Mouse (Mus musculus) cortical plate, adult 2 months (tissue): ENCODE results near the gene Gm11032. TPM values are rescaled to one million over a fixed set of nuclear protein-coding genes. Genes with fewer than 3 reads are reported as not detected.
"Not testable (repeated sequence)": the region's sequence is repeated elsewhere in the genome, so short reads cannot be mapped to it uniquely, and the experiment has no call there.

Experiments used
- H3K27ac ChIP-seq: fragments of 200-500 bp; 2 replicates; pipeline ENCODE4 v1.5.1; 2012; ENCODE audit warnings: low read length, control low read depth, inconsistent platforms; ENCODE audit not compliant: insufficient read depth
- H3K4me1 ChIP-seq: fragments of 200-500 bp; 2 replicates; pipeline ENCODE4 v1.6.1; 2011; ENCODE audit warnings: low read length; ENCODE audit not compliant: control insufficient read depth, insufficient read depth
- H3K4me3 ChIP-seq: fragments of 200-500 bp; 2 replicates; pipeline ENCODE4 v1.5.1; 2011; ENCODE audit warnings: mild to moderate bottlenecking, low read length, control low read depth; ENCODE audit not compliant: insufficient read depth
- CTCF ChIP-seq: fragments of 200-500 bp; IDR thresholded peaks from 2 replicates; pipeline ENCODE4 v1.5.1; 2011; ENCODE audit warnings: mild to moderate bottlenecking, control low read depth, low read length; ENCODE audit not compliant: insufficient read depth; ENCODE audit errors: extremely low read depth
- POLR2A ChIP-seq: fragments of 200-500 bp; IDR thresholded peaks from 2 replicates; pipeline ENCODE4 v1.6.1; 2011; ENCODE audit warnings: mild to moderate bottlenecking, low read length, control low read depth; ENCODE audit not compliant: insufficient read depth; ENCODE audit errors: extremely low read depth
- polyA plus RNA-seq: library from polyadenylated mRNA; depleted of rRNA; stranded (reverse); fragments of >200 nt; gene quantifications from 2 replicates; pipeline ENCODE4 v1.2.3, GENCODE M21; 2012; rRNA removed

Gene Gm11032
- polyA plus RNA-seq, result not detected in 2 replicates

DNA sequence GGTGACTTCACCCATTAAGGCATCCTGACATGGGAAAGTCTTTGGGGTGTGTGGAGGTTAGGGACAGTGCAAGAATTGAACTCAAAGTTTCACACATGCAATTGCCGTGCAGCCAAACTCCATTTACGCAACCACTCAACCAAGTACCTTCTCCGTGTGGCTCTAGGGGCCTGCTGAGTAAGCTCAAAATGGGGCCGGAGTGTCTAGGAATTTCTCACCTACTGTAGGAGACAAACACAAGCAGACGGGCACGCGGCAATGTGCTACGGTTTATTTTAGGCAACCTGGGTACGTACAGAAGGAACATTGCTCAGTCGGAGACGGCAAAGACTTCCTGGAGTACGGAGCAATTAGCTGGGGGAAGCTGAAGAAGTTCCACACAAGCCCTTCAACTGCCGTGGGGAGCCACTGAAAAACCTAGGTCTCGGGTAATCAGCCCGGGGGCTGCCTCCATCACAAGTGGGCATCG is at the start of gene Gm11032:
Gm11032 (plus strand) TSS at position 51 of the 469 bp plus-strand sequence.
- TF ChIP-seq CTCF (no peak), POLR2A (no peak)
- Histone ChIP-seq H3K4me1 (no peaks in the 10 kb centered on the region), H3K27ac (no peak within 1 kb of the TSS), H3K4me3 (no peak within 1 kb of the TSS)

DNA sequence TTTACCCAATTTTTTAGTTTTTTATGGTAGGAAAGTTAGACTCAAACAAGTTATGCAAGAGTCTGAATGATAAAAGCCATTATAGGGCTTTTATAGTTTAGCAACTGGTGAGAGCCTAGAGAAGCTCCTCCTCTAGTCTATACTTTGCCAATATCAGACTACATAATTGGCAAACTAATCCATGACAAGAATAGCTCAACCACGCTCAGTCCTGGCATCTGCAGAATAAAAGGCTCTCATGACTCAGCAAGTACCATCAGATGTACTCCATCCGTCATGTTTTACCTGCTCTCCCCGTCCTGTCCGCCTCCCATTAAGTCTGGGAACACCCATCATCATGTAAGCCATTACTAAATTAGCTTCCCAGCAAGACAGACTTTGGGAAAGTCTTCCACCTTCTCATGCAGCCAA is 48.4 kb upstream of the Gm11032 start:
- no peak overlapping the region for H3K4me3 ChIP-seq
- H3K4me1 ChIP-seq, result peaks cover 6% of the 10 kb centered on the region
- TF ChIP-seq POLR2A (no peak), CTCF (no peak)
- H3K27ac ChIP-seq, result no peak overlapping the region

DNA sequence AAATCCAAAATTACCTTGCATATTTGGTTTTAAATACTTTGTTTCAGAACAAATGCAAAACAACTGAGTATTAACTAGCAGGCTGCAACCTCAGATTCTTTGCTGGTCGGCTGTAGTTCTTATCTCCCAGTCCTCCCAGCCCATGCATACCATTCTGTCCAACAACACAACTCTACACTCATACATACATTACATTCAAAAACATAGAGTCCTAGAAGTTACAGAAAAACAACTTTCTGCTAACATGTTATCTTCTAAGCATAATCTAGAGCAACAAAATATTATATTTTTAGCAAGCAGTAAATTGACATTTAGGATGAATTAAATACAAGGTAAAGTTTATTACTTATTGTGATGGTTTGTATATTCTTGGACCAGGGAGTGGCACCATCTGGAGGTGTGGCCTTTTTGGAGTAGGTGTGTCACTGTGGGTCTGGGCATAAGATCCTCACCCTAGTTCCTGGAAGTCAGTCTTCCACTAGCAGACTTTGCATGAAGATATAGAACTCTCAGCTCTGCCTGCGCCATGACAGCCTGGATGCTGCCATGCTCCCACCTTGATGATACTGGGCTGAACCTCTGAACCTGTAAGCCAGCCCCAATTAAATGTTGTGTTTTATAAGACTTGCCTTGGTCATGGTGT is 43.7 kb upstream of the Gm11032 start:
- H3K27ac ChIP-seq, H3K4me1 ChIP-seq, H3K4me3 ChIP-seq: not testable (repeated sequence)

DNA sequence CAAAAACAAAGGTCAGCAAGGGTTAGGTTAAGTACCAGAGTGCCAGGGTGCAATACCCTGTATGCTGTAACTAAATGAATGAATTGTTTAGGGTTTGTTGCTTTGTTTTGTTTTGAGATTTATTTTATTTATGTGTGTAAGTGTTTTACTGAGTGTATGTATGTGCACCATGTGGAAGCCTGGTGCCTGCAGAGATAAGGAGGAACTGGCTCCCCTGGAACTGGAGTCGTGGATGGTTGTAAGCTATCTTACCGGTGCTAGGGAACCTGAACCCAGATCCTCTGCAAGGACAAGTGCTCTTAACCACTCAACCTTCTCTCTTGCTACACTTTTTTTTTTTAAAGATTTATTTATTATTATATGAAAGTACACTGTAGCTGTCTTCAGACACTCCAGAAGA is 42.8 kb upstream of the Gm11032 start:
- Histone ChIP-seq H3K4me3 (no peak overlapping the region), H3K4me1 (peaks cover 4% of the 10 kb centered on the region), H3K27ac (no peak overlapping the region)
- TF ChIP-seq CTCF (no peak), POLR2A (no peak)

DNA sequence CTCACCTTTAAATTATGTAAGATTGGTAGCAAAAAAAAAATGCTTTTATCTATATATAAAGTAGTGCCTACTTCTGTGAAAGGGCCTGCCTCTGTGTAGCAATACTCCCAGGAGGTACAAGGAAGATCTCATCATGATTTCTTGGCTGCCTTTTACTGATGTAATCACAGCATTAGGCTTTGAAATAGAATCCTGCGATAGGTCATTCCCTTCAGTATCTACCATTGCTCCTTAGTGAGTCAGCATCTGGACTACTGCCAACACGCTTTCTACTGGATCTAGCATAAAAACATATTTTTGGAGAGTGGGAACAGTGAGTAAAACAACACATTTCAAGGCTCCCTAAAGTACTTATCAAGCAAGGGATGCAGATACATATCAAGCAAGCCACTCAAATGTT is 41.2 kb upstream of the Gm11032 start:
- TF ChIP-seq POLR2A (no peak), CTCF (no peak)
- no peak overlapping the region for H3K27ac ChIP-seq
- H3K4me3 ChIP-seq, result no peak overlapping the region
- peaks cover 4% of the 10 kb centered on the region for H3K4me1 ChIP-seq

DNA sequence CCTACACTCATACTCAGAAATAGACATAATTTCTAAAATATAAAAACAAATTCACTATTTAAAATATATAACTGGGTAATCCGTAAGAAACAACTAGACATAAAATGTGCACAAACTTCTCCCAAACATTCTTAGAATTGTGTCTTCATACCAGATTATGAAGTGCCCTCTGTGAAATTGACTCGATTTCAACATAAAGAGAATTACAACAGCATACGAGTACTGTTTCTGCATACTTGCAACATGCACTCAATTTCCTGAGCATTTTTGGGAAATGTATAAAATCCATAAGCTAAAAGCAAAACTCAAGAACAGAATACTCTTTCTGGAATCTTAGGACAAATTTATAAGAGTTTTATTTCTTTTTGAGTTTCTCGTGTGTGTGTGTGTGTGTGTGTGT is 28.1 kb upstream of the Gm11032 start:
- H3K4me3 ChIP-seq, result no peak overlapping the region
- H3K27ac ChIP-seq, result no peak overlapping the region
- H3K4me1 ChIP-seq, result peaks cover 5% of the 10 kb centered on the region; the same call in 1 of the 2 replicates
- no peak for TF ChIP-seq POLR2A
- no peak for TF ChIP-seq CTCF

DNA sequence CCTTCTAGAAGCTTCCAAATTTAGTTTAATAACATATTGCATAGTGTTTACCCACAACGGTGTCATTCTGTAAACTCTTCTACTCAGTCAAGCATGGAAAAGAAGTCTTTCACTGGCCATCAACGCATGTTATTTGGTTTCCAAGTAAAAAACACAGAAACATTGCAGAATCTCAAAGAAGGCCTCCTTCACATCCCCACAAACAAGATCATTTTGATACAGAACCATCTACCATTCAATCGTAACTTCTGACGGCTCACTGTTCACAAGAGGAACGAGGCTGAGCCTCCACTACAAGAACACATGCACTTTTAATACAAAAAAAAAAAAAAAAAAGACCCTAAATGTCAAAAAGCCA is 26.4 kb upstream of the Gm11032 start:
- no peak for TF ChIP-seq POLR2A
- H3K27ac ChIP-seq, result no peak overlapping the region

DNA sequence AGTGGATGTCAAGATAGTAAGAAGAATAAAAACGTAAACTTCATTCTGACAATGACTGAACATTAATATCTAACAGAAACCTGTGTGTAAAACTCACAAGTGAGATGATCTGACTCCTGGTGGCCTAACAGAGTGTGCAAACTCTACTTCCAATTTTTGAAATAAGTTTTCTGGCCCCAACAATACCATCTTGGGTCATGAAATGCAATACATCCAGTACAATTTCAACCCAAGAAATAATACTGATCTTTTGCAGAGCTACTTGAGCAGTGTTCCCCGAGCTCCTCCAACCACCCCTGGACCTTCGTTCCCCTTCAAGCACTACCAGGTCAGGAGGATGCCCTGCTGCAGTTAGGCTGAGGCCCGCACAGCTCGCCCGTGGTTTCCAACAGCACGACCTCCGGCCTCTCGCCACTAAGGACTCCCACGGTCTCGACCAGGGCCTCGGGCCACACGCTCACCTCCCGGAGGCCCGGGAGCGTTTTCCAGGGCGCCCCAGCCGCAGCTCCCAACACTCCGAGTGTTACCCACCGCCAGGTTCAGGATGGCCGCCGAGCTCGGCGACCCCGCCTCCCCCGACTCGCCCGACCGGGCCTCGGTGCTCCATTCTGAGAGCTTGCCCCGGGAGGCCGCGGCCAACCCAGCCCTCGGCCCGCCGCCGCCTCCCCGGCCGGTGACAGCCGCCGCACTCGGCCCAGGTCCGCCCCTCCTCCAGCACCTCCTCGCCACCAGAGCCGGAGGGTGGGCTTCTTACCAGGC is 25.8 kb upstream of the Gm11032 start:
- TF ChIP-seq CTCF (no peak), POLR2A (no peak)
- peak overlapping the region; percentile 92 for H3K27ac ChIP-seq

More for the DNA sequence above, 26.4 kb upstream of the Gm11032 start:
- Histone ChIP-seq H3K4me1 (peaks cover 5% of the 10 kb centered on the region; the same call in 1 of the 2 replicates), H3K4me3 (peak overlapping the region; percentile 47; the same call in 1 of the 2 replicates)

DNA sequence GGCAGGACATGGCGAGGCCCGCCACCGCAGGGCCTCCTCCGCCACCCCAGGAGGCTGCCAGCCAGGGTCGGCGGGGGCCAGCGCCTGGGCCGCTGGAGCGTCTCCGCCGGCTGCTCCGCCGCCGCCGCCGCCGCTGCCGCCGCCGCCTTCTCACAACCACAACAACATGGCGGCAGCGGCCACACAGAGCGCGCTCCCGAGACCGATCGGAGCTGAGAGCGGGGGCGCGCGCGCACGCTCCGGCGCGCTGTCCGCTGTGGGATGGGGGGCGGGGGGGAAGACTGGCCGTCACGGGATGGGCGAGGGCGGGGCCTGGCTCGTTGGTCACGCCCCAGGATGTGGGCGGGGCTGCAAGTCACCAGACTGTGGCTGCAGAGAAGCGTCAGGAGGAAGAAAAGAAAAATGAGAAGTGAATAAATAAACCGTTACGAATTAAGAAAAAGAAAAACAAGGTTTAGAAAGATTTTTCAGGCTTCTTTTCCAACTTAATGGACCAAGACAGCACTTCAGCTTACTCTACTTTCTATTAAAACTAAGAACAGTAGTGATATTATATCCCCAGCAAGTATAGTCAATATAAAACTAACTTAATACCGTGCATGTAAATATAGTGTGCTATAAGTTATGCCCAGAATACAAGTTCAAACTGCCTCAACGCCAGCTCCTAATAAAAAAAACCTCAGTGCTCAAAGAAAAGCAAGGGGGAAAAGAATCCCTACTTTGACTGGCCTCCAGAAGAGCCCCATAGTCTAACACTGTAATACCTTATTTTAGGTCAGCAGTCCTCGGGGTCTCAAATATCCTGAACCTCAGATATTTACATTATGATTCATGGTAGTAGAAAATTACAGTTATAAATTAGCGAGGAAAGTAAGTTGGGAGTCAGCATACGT is 25.0 kb upstream of the Gm11032 start, which contains the start of gene Mtmr3:
Mtmr3 (minus strand) TSS at position 256 of the 893 bp plus-strand sequence.
- Histone ChIP-seq H3K4me3 (peak within 1 kb of the TSS; percentile 47), H3K4me1 (peaks cover 5% of the 10 kb centered on the region; the same call in 1 of the 2 replicates), H3K27ac (peak within 1 kb of the TSS; percentile 92)
- TF ChIP-seq POLR2A, result no peak
- TF ChIP-seq CTCF, result no peak

More for the DNA sequence above, 25.8 kb upstream of the Gm11032 start:
- peaks cover 5% of the 10 kb centered on the region; the same call in 1 of the 2 replicates for H3K4me1 ChIP-seq
- H3K4me3 ChIP-seq, result peak overlapping the region; percentile 47
